Mouse (Mus musculus): ENCODE measurements around the gene Hephl1. TPM values are rescaled to one million over a fixed set of nuclear protein-coding genes. Genes with fewer than 3 reads are reported as not detected.

Hephl1 gene
- polyA plus RNA-seq, 1 experiment, result 0.05 TPM

- H3K4me1 ChIP-seq (replicated peaks; ENCODE audit: control insufficient read depth, insufficient read depth, low read length), result no peaks in the 10 kb centered on the region
- WGBS, result 48% methylated on average over 4 of the region's 4 CpGs
- DNase-seq, result no peak
Observed at GRCm38 (mm10) chr9:15036807-15037206, 75.1 kb downstream of the Hephl1 start.

GRCm38 (mm10) chr9:15036405-15036804 is 75.5 kb downstream of the Hephl1 start:
- Histone ChIP-seq H3K4me3 (ENCODE audit: control insufficient read depth, insufficient read depth, low read length) (no peak overlapping the region), H3K27me3 (ENCODE audit: control insufficient read depth, insufficient read depth, low read length) (no peaks in the 10 kb centered on the region), H3K27ac (ENCODE audit: control insufficient read depth, insufficient read depth, low read length) (no peak overlapping the region), H3K36me3 (ENCODE audit: control insufficient read depth, insufficient read depth, low read length) (0 out of 2 replicates have a peak, but pooled peaks cover 5% of the 10 kb centered on the region), H3K4me1 (replicated peaks; ENCODE audit: control insufficient read depth, insufficient read depth, low read length) (no peaks in the 10 kb centered on the region)
- TF ChIP-seq POLR2A (IDR thresholded peaks at IDR 0.05; ENCODE audit: control insufficient read depth, extremely low read depth, insufficient read depth, low read length, poor library complexity), result no peak
- no peak for TF ChIP-seq CTCF (IDR thresholded peaks at IDR 0.05; ENCODE audit: borderline replicate concordance, control insufficient read depth, extremely low read depth, insufficient read depth, low read length, poor library complexity)
- DNase-seq, result no peak
- 100% methylated on average over 2 of the region's 2 CpGs for WGBS

More at GRCm38 (mm10) chr9:15036807-15037206, 75.1 kb downstream of the Hephl1 start:
- H3K36me3 ChIP-seq (ENCODE audit: control insufficient read depth, insufficient read depth, low read length), result 0 out of 2 replicates have a peak, but pooled peaks cover 1% of the 10 kb centered on the region
- TF ChIP-seq POLR2A (IDR thresholded peaks at IDR 0.05; ENCODE audit: control insufficient read depth, extremely low read depth, insufficient read depth, low read length, poor library complexity) (no peak), CTCF (IDR thresholded peaks at IDR 0.05; ENCODE audit: borderline replicate concordance, control insufficient read depth, extremely low read depth, insufficient read depth, low read length, poor library complexity) (no peak)
- H3K27me3 ChIP-seq (ENCODE audit: control insufficient read depth, insufficient read depth, low read length), result no peaks in the 10 kb centered on the region
- H3K4me3 ChIP-seq (ENCODE audit: control insufficient read depth, insufficient read depth, low read length), result no peak overlapping the region
- no peak overlapping the region for H3K27ac ChIP-seq (ENCODE audit: control insufficient read depth, insufficient read depth, low read length)

- Histone ChIP-seq H3K4me3 (ENCODE audit: control insufficient read depth, insufficient read depth, low read length) (no peak overlapping the region), H3K27ac (ENCODE audit: control insufficient read depth, insufficient read depth, low read length) (no peak overlapping the region), H3K4me1 (replicated peaks; ENCODE audit: control insufficient read depth, insufficient read depth, low read length) (no peaks in the 10 kb centered on the region), H3K36me3 (ENCODE audit: control insufficient read depth, insufficient read depth, low read length) (0 out of 2 replicates have a peak, but pooled peaks cover 5% of the 10 kb centered on the region), H3K27me3 (ENCODE audit: control insufficient read depth, insufficient read depth, low read length) (no peaks in the 10 kb centered on the region)
- no peak for DNase-seq
- no peak for TF ChIP-seq POLR2A (IDR thresholded peaks at IDR 0.05; ENCODE audit: control insufficient read depth, extremely low read depth, insufficient read depth, low read length, poor library complexity)
- TF ChIP-seq CTCF (IDR thresholded peaks at IDR 0.05; ENCODE audit: borderline replicate concordance, control insufficient read depth, extremely low read depth, insufficient read depth, low read length, poor library complexity), result no peak
- 97% methylated on average over 7 of the region's 7 CpGs for WGBS
Observed at GRCm38 (mm10) chr9:15035979-15036378, 75.9 kb downstream of the Hephl1 start.

- TF ChIP-seq POLR2A (IDR thresholded peaks at IDR 0.05; ENCODE audit: control insufficient read depth, extremely low read depth, insufficient read depth, low read length, poor library complexity) (no peak), CTCF (IDR thresholded peaks at IDR 0.05; ENCODE audit: borderline replicate concordance, control insufficient read depth, extremely low read depth, insufficient read depth, low read length, poor library complexity) (no peak)
- no peaks in the 10 kb centered on the region for H3K27me3 ChIP-seq (ENCODE audit: control insufficient read depth, insufficient read depth, low read length)
- WGBS, result 51% methylated on average over 7 of the region's 7 CpGs
- DNase-seq, result peak; percentile 43
- H3K4me3 ChIP-seq (ENCODE audit: control insufficient read depth, insufficient read depth, low read length), result no peak overlapping the region
- H3K4me1 ChIP-seq (replicated peaks; ENCODE audit: control insufficient read depth, insufficient read depth, low read length), result no peaks in the 10 kb centered on the region
- H3K36me3 ChIP-seq (ENCODE audit: control insufficient read depth, insufficient read depth, low read length), result 0 out of 2 replicates have a peak, but pooled peaks cover 5% of the 10 kb centered on the region
- no peak overlapping the region for H3K27ac ChIP-seq (ENCODE audit: control insufficient read depth, insufficient read depth, low read length)
Observed at GRCm38 (mm10) chr9:15034546-15035273, 77.2 kb downstream of the Hephl1 start.

GRCm38 (mm10) chr9:15033568-15034160 is 78.2 kb downstream of the Hephl1 start:
- WGBS, result 77% methylated on average over 5 of the region's 5 CpGs
- no peak overlapping the region for H3K27ac ChIP-seq (ENCODE audit: control insufficient read depth, insufficient read depth, low read length)
- no peaks in the 10 kb centered on the region for H3K27me3 ChIP-seq (ENCODE audit: control insufficient read depth, insufficient read depth, low read length)
- peak; percentile 56; the same call in 1 of the 2 replicates for TF ChIP-seq CTCF (IDR thresholded peaks at IDR 0.05; ENCODE audit: borderline replicate concordance, control insufficient read depth, extremely low read depth, insufficient read depth, low read length, poor library complexity)
- TF ChIP-seq POLR2A (IDR thresholded peaks at IDR 0.05; ENCODE audit: control insufficient read depth, extremely low read depth, insufficient read depth, low read length, poor library complexity), result no peak
- H3K4me1 ChIP-seq (replicated peaks; ENCODE audit: control insufficient read depth, insufficient read depth, low read length), result no peaks in the 10 kb centered on the region
- 0 out of 2 replicates have a peak, but pooled peaks cover 5% of the 10 kb centered on the region for H3K36me3 ChIP-seq (ENCODE audit: control insufficient read depth, insufficient read depth, low read length)
- peak; percentile 49 for DNase-seq
- no peak overlapping the region for H3K4me3 ChIP-seq (ENCODE audit: control insufficient read depth, insufficient read depth, low read length)

GRCm38 (mm10) chr9:15032797-15033196 is 79.1 kb downstream of the Hephl1 start:
- no peaks in the 10 kb centered on the region for H3K27me3 ChIP-seq (ENCODE audit: control insufficient read depth, insufficient read depth, low read length)
- TF ChIP-seq POLR2A (IDR thresholded peaks at IDR 0.05; ENCODE audit: control insufficient read depth, extremely low read depth, insufficient read depth, low read length, poor library complexity), result no peak
- no peak for TF ChIP-seq CTCF (IDR thresholded peaks at IDR 0.05; ENCODE audit: borderline replicate concordance, control insufficient read depth, extremely low read depth, insufficient read depth, low read length, poor library complexity)
- 0 out of 2 replicates have a peak, but pooled peaks cover 5% of the 10 kb centered on the region for H3K36me3 ChIP-seq (ENCODE audit: control insufficient read depth, insufficient read depth, low read length)
- no peak for DNase-seq
- 88% methylated on average over 4 of the region's 4 CpGs for WGBS
- no peaks in the 10 kb centered on the region for H3K4me1 ChIP-seq (replicated peaks; ENCODE audit: control insufficient read depth, insufficient read depth, low read length)
- H3K27ac ChIP-seq (ENCODE audit: control insufficient read depth, insufficient read depth, low read length), result no peak overlapping the region
- H3K4me3 ChIP-seq (ENCODE audit: control insufficient read depth, insufficient read depth, low read length), result no peak overlapping the region

Measured in thymus, adult 2 months (tissue).